Mouse (Mus musculus): ENCODE measurements around the gene Eme1.

Eme1 gene

GRCm38 (mm10) chr11:94597319-94597718 is 56.4 kb downstream of the Eme1 start:
- peak; percentile 61 for DNase-seq (ENCODE audit: low read depth)

GRCm38 (mm10) chr11:94596311-94596852 is 57.4 kb downstream of the Eme1 start:
- DNase-seq (ENCODE audit: low read depth), result peak; percentile 91
